Mouse (Mus musculus): ENCODE measurements around the gene Gm10720.
"Not testable (repeated sequence)": the region's sequence is repeated elsewhere in the genome, so short reads cannot be mapped to it uniquely, and the experiment has no call there.

The Gm10720 gene

DNA sequence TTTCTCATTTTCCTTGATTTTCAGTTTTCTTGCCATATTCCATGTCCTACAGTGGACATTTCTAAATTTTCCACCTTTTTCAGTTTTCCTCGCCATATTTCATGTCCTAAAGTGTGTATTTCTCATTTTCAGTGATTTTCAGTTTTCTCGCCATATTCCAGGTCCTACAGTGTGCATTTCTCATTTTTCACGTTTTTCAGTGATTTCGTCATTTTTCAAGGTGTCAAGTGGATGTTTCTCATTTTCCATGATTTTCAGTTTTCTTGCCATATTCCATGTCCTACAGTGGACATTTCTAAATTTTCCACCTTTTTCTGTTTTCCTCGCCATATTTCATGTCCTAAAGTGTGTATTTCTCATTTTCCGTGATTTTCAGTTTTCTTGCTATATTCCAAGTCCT, 10.2 kb downstream of the Gm10720 start:
- peak; percentile 64 for DNase-seq (ENCODE audit: low spot score)

DNA sequence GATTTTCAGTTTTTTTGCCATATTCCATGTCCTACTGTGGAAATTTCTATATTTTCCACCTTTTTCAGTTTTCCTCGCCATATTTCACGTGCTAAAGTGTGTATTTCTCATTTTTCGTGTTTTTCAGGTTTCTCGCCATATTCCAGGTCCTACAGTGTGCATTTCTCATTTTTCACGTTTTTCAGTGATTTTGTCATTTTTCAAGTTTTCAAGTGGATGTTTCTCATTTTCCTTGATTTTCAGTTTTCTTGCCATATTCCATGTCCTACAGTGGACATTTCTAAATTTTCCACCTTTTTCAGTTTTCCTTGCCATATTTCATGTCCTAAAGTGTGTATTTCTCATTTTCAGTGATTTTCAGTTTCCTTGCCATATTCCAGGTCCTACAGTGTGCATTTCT, 10.7 kb downstream of the Gm10720 start:
- not testable (repeated sequence) for DNase-seq (ENCODE audit: low spot score)

DNA sequence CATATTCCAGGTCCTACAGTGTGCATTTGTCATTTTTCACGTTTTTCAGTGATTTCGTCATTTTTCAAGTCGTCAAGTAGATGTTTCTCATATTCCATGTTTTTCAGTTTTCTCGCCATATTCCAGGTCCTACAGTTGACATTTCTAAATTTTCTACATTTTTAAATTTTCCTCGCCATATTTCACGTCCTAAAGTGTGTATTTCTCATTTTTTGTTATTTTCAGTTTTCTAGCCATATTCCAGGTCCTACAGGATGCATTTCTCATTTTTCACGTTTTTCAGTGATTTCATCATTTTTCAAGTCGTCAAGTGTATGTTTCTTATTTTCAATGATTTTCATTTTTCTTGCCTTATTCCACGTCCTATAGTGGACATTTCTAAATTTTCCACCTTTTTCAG, 11.3 kb downstream of the Gm10720 start:
- DNase-seq (ENCODE audit: low spot score): not testable (repeated sequence)

DNA sequence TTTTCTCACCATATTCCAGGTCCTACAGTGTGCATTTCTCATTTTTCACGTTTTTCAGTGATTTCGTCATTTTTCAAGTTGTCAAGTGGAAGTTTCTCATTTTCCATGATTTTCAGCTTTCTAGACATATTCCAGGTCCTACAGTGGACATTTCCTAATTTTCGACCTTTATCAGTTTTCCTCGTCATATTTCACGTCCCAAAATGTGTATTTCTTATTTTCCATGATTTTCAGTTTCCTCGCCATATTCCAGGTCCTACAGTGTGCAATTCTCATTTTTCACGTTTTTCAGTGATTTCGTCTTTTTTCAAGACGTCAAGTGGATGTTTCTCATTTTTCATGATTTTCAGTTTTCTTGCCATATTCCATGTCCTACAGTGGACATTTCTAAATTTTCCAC, 11.7 kb downstream of the Gm10720 start:
- DNase-seq (ENCODE audit: low spot score): not testable (repeated sequence)

DNA sequence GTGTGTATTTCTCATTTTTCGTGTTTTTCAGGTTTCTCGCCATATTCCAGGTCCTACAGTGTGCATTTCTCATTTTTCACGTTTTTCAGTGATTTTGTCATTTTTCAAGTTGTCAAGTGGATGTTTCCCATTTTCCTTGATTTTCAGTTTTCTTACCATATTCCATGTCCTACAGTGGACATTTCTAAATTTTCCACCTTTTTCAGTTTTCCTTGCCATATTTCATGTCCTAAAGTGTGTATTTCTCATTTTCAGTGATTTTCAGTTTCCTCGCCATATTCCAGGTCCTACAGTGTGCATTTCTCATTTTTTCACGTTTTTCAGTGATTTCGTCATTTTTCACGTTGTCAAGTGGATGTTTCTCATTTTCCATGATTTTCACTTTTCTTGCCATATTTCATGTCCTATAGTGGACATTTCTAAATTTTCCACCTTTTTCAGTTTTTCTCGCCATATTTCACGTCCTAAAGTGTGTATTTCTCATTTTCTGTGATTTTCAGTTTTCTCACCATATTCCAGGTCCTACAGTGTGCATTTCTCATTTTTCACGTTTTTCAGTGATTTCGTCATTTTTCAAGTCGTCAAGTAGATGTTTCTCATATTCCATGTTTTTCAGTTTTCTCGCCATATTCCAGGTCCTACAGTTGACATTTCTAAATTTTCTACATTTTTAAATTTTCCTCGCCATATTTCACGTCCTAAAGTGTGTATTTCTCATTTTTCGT, 14.0 kb downstream of the Gm10720 start:
- DNase-seq (ENCODE audit: low spot score): peak; percentile 27

DNA sequence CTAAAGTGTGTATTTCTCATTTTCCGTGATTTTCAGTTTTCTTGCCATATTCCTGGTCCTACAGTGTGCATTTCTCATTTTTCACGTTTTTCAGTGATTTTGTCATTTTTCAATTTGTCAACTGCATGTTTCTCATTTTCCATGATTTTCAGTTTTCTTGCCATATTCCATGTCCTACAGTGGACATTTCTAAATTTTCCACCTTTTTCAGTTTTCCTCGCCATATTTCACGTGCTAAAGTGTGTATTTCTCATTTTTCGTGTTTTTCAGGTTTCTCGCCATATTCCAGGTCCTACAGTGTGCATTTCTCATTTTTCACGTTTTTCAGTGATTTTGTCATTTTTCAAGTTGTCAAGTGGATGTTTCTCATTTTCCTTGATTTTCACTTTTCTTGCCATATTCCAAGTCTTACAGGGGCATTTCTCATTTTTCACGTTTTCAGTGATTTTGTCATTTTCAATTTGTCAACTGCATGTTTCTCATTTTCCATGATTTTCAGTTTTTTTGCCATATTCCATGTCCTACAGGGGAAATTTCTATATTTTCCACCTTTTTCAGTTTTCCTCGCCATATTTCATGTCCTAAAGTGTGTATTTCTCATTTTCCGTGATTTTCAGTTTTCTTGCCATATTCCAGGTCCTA, 15.3 kb downstream of the Gm10720 start:
- not testable (repeated sequence) for DNase-seq (ENCODE audit: low spot score)

DNA sequence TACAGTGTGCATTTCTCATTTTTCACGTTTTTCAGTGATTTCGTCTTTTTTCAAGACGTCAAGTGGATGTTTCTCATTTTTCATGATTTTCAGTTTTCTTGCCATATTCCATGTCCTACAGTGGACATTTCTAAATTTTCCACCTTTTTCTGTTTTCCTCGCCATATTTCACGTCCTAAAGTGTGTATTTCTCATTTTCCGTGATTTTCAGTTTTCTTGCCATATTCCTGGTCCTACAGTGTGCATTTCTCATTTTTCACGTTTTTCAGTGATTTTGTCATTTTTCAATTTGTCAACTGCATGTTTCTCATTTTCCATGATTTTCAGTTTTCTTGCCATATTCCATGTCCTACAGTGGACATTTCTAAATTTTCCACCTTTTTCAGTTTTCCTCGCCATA, 18.8 kb downstream of the Gm10720 start, which contains the start of gene Gm17535:
TSS of gene Gm17535 (plus strand) at position 301 of the 400 bp plus-strand sequence.
- not testable (repeated sequence) for DNase-seq (ENCODE audit: low spot score)

DNA sequence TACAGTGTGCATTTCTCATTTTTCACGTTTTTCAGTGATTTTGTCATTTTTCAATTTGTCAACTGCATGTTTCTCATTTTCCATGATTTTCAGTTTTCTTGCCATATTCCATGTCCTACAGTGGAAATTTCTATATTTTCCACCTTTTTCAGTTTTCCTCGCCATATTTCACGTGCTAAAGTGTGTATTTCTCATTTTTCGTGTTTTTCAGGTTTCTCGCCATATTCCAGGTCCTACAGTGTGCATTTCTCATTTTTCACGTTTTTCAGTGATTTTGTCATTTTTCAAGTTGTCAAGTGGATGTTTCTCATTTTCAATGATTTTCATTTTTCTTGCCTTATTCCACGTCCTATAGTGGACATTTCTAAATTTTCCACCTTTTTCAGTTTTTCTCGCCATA, 21.1 kb downstream of the Gm10720 start, which contains the start of gene Gm10715:
TSS of gene Gm10715 (plus strand) at position 301 of the 400 bp plus-strand sequence.
- DNase-seq (ENCODE audit: low spot score): not testable (repeated sequence)

DNA sequence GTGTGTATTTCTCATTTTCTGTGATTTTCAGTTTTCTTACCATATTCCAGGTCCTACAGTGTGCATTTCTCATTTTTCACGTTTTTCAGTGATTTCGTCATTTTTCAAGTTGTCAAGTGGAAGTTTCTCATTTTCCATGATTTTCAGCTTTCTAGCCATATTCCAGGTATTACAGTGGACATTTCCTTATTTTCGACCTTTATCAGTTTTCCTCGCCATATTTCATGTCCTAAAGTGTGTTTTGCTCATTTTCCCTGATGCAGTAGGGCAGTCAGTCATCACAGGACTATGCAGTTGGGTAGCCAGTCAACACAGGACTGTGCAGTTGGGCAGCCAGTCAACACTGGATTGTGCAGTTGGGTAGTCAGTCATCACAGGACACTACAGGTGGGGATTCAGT, 22.7 kb downstream of the Gm10720 start:
- DNase-seq (ENCODE audit: low spot score): not testable (repeated sequence)
